Mouse (Mus musculus): Measurements from ENCODE around the gene Otulin.

Otulin gene

DNA sequence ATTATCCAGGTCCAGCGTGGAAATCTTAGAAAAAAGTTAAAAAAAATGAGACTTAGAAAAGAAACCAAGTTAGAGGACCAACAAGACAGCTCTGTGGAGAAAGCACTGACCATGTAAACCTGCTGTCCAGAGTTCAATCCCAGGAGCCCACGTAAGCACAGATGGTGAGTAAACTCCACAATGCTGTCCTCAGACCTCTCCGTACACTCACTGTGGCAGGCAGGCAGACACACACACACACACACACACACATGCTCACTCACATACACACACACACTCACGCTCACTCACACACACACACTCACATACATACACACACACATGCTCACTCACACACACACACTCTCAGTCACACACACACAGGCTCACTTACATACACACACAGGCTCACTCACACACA, 17.2 kb downstream of the Otulin start:
- DNase-seq (ENCODE audit: low read depth), result no peak

DNA sequence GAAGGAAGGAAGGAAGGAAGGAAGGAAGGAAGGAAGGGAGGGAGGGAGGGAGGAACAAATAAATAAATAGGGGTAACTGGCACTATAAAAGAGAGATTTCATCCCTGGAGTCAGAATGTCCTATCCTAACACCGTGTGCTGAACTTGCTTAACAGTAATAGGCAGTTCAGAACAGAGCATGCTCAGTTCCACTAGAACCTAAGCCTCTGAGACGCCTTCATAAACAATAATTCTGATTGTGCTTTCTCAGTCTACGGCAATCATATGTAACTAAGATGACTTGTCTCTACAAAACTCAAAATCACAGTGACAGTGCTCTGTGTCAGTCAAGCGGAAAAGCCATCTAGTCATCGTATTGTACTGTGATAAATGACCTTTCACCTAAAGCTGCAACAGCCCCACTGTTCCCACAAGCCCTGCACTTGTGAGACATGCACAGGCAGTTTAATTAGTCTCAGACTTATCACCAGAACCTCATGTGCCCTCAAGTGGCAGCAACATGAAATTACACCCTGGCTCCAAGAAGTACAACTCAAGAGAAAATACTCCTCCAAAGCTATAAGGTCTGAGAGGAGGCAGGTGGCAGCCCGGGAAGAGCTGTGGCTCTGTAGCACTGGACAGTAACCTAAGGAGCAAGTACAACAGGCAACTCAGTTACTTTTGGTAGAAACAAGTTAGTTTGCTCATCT, 17.8 kb downstream of the Otulin start:
- peak; percentile 39 for DNase-seq (ENCODE audit: low read depth)

DNA sequence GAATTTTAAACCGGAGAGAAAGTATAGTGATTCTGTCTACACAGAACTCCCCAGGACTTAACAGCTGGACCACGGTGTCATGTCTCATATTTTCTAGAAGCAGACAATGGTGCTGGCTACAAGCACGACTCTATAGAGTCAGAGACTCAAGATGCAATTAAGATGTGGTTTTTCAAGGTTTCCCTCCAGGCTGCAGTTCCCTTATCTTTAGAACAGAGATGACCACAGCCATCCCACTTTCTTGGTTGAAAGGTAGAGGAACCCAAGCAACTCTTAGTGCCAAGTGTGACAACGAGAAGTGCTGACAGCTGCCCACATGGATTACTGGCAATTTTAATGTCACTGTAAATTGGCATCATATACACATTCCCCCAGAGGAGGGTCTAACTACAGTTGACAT, 20.9 kb downstream of the Otulin start:
- no peak for DNase-seq (ENCODE audit: low read depth)

DNA sequence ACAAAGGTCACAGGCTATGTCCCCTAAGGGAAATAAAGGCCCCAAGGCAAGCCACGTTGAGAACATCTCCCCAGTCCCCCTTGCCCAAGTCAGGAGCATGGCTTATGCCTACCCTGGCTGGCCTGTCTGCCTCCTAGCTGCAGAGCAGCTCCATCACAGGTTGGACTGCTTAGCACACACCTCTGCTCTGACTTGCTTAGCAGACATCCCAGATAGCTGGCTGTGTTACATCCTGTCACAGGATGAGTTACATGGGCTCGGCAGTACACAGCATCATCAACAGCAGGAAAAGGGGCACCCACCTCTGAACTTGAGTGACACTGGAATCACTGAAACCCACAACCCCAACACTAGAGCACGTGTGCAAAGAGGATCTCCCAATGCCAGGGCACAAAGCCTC, 25.2 kb downstream of the Otulin start:
- no peak for DNase-seq (ENCODE audit: low read depth)

DNA sequence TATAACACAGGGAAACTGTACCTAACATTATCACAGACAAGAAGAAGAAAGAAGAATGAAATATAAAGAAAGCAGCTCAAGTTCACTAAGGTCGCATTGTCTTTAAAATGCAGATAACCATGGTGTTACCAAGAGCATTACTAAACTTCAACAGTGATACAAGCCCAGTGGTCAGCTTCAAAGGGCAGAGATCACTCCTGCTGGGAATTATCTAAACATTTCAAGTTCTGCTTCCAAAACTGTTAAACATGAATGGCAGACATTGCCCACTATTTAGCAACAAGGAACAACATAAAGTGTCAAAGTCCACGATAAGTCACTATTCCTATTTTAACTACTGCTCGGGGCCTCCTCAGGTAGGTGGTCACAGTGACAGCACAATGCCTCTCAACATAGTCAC, 25.9 kb downstream of the Otulin start:
- no peak for DNase-seq (ENCODE audit: low read depth)

DNA sequence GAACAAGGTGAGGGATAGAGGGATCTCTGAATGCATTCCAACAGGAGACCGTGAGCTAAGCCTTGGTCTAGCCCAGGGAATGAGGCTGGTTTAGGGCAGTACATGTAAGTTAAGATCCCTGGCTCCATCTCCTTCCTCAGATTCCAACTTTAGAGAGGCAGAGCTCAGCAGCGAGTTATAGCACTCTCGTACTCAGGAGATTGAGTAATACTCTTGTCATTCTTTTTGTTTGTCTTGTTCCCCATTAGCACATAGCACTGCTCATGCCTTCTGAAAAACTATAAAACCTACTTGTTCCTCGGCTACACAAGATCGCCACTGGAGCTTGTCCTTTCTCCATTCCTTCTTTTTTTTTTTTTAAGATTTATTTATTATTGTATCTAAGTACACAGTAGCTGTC, 30.0 kb downstream of the Otulin start:
- no peak for DNase-seq (ENCODE audit: low read depth)

DNA sequence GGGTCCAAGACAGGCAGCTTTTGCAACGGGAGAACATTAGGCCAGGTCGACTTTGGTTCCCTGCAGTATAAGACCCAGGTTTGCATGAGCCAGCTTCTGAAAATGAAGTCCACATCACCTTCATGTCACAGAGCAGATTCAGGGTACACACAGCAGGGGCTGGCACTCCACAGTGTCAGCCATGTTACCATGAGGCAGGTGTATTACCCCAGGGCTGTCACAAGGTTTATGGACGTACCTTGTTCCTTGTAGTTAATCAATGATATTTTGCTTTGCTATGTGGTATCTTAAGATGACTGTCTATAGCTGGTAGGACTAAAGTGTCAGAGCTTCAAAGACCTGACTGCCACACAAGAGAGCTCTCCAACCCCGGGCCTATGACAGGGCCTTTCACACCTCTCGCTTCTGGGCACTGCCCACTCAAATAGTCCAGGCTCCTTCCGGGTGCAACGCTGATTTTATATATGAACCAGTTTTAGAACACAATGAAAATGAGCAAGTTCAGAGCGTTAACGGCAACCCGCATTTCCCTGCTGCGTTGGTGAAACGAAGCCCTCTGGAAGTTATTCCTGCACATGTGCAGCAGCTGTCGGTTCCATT, 31.6 kb downstream of the Otulin start:
- DNase-seq (ENCODE audit: low read depth), result no peak

DNA sequence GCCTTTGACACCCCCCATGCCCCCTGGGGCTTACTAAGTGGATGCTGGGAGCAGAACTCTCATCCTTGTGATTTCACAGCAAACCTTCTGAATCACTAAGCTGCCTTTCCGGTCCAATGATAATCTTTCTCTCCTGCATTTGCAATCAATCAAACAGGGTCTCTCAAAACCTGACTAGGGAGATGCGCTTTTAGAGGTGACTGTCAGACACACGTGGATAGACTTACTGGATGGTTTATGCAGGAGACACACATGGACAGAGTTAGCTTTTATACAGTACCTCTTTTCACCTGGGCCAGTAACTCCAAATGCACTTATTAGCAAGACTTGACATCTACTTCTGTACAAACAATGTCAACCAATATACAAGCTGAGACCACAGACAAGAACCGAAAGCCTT, 33.0 kb downstream of the Otulin start:
- no peak for DNase-seq (ENCODE audit: low read depth)

DNA sequence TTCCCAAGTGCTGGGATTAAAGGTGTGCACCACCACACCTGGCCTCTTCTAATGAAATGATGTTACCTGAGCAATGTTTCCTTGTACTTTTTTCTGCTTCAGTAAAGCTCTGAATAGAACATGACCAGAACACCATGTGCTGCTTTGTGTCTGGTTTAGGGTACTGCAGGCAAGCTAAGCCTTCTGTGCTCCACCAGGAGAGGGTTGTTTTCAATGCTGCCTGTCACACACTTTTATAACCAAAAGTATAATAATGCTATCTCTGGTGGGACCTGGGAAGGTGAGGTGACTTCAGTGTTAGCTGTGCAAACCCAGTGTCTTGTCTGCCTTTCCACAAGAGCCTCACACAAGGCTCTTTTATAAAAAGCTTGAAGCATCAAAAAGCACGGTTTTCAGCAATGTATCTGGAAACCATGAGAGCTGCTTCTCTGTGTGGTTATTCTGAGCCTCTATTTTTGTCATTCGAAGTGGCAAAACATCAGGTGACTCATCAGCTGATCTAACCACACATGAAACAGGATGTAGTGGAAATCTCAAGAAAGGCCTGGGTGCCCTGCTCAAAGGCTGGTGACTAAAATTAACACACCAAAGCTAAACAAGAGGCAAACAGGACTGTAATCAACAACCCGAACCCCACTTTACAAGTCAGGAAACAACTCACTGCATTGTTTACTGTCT, 33.9 kb downstream of the Otulin start:
- peak; percentile 46 for DNase-seq (ENCODE audit: low read depth)

DNA sequence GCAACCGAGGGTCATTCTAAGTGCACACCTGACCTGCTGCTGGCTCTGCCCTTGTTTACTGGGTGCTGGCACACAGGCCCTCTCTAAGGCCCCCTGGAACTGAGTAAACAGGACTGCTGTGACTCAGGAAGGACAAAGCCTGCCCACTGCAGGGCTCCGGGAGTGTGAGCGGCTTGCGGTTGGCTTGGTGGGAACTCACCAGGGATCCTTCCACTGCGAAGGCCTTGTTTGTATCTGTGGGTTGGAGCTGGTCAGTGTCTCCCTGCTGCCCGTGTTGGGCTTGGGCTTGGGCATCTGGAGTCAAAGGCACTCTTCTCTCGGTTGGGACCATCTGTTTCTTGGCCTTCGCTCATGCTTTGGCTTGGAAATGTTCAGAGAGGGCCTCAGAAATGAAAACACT, 34.9 kb downstream of the Otulin start:
- DNase-seq (ENCODE audit: low read depth), result no peak

DNA sequence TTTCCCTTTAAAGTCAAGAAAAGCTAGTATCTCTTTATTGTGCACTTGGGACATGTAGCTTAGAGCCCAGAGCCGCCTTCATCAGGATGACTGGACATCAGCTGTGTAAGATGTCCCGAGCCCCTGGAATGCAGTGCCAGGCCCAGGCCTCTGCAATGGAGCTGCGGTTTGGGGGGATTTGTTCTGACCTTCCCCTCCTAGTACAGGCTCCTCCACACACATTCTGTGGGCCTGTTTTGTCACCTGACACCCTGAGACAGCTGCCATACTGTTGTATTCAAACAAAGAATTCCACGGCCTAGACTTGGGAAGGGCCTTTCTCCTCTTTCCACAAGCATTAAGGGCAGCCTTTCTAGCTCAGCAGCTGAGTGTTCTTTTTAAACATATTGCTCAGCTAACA, 35.5 kb downstream of the Otulin start:
- DNase-seq (ENCODE audit: low read depth), result no peak

DNA sequence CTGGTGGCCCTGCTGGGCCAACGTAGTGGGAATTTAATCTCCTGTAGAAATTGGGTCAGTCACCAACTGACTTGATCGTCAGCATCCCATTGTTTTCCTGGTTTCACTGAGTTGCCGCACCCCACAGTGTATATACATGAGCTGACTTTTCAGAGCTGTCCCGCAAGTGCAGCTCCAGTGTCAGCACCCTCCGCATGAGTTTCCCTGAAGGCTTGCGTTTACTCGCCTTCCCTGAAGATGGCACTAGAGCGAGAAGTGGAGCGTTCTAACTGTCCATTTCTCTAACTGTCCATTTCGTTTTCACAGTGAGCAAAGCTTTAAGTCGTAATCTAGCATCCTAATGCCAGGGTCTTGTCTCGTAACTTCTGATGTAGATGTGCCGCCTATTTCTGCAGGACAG, 36.8 kb downstream of the Otulin start:
- no peak for DNase-seq (ENCODE audit: low read depth)

DNA sequence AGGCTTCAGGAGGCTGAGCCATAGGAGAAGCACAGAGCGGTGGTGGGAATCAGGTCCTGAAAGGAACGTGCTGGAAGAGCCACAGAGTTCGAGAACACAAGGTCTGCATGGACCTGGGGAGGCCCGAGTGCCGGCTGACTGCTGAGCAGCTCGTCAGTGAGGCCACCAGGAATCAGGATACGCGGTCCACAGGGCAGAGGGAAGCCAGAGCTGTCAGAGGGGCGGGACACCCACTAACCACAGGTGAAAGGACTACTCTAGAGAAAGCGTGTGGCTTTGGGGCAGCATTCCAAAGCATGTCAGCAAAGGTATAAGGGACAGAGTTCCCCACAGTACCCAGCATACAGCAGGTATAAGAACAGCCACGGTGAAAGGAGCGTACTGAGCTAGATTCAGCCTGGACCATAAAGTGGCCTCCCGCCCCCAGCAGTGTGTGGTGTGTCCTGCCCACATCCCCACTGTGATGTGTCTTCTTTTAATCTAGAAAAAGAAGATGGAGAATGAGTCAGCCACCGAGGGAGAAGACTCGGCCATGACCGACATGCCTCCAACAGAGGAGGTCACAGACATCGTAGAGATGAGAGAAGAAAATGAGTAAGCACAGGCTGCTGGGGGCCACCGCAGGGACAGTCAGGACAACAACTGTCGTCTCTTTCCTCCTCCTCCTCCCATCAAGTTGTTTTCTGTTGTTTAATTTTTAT, 37.7 kb downstream of the Otulin start:
- no peak for DNase-seq (ENCODE audit: low read depth)

DNA sequence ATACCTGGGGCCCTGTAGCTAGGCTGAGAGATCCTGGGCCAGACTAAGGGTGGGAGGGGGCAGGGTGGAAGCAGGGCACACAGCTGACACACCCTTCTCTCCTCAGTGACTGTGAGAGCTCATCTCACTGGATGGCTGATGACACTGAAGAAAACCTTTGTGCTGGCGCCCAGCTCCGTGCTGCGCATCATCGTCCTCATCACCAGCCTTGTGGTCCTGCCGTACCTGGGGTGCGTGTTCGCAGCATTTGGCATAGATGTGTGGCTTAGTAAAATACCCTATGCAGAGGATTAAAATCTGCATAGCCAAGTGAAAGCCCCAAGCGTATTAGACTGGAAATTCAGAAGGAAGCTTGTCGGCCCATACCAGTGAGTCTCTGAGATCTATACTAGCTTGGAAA, 39.7 kb downstream of the Otulin start:
- DNase-seq (ENCODE audit: low read depth), result no peak

DNA sequence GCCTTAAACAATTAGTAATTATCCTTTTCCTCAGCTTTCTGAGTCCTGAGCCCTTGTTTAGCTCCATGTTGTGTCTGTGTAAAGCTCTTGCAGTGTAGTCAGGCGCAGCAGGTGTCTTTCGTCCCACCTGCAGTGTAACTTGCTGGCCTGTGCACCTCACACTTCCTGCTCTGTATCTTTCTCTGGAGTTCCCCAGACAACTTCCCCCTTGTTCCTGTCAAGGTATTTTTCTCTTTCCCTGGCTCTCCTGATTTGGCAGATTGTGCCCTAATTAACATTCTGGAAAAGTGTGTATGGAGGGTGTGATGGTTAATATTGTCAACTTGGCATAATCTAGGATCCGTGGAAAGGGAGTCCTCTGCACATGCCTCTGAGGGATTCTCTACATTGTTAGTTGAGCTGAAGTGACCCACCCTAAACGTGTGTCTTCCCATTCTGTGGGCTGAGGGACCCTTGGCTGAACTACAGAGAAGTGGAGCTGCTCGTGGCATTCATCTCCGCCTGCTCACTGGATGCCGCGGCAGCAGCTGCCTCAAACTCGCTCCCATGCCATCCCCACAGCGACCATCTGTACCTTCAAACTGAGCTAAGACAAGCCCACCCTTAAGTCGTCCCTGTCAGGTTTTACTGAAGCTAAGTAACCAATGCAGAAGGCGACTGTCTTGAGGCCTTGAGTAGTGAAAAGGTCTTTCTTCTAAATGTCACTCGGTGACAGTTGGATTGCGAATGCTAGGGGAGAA, 42.2 kb downstream of the Otulin start:
- no peak for DNase-seq (ENCODE audit: low read depth)

DNA sequence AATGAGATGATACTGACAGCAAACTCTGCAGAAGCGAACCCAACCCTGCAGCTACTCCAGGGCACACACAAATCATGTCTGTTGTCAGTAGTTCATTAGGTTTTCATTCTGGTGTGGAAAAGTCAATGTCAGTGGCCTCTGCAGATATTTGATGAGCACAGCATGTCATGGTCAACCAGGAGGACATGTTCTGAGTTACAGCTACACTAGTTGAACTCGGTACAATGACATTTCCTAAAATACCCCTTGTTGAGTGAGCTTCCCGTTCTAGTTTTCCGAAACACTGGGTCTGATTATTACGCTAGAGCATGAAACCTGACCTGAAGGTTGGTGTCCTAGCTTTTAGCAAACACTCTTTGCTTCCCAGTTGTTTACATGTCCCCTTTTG, 44.4 kb downstream of the Otulin start:
- no peak for DNase-seq (ENCODE audit: low read depth)

DNA sequence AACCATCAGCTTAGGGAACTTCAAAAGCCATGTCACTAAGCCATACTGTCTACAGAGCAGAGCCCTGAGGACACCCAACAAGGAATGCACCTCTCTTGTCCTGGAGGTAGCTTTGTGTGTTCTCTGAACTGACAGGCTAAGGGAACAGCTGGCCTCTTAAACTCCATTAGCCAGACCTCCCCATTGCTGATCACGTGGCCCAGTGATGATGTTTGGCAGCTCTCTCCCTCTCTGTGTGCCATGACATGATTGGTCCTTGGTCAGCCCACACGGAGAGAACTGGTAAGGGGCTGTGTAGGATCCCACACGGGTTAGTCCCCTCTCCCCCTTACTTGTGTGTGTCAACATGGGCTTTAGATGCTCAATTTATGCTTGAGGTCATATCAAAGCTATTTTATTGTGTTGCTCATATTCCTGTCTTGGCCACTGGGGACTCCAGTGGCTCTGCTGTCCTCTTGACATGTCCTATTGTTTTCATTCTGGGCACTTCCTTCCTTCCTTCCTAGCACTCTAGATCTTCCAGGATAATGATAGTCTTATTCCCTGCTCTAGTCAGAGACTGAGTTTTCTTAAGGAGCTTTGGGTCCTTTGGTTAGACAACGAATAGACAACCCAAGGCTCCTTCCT, 44.9 kb downstream of the Otulin start:
- no peak for DNase-seq (ENCODE audit: low read depth)

DNA sequence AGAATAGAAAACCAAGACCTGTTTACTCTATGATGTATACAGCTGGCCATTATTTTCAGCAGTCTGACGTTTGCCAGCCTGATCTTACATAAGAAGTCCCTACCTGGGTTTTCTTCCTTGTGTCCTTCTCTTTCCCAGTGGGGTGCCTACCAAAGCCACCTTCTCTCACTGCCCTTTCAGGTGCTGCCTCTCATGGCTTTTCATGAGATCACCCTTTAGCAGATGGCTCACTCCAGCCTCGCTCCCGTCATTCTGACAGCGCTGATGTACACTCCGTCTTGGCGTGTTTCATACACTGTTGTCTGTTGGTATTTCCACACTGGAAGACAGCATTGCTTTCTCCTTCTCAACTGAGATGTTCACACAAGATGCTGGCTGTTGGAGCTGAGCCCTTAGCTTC, 46.9 kb downstream of the Otulin start:
- no peak for DNase-seq (ENCODE audit: low read depth)

DNA sequence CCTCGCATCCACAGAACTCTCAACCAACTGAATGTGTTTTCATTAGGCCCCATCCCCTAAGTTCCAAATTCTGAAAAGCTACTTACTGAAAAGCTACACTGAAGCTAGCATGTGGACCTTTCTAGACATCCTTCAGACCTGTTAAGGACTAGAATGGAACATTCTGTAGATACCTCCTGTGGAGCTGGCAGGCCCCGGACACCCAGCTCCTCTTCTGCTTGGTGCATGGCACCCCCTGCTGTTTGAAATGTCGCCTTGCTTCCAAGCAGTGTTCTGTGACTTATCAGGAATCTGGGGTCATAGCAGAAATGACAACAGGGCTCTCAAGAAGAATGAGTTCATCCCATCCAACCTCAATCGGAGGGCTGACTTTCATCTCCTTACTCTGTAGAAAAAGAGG, 47.5 kb downstream of the Otulin start:
- no peak for DNase-seq (ENCODE audit: low read depth)

DNA sequence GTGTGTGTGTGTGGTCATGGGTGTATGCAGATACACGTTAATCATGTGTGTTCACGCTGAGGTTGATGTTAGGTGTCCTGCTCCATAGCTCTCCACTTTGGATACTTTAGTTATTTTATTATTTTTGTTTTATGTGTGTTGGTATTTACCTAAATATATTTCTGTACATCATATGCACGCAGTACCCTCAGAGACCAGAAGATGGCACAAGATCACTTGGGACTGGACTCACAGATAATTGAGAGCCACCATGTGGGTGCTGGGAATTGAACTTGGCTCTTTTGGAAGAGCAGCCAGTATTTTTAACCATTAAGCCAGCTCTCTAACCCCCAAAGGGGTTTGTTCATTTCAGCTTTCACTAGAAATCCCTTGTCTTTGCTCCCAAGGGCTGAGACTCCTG, 48.1 kb downstream of the Otulin start:
- no peak for DNase-seq (ENCODE audit: low read depth)

DNA sequence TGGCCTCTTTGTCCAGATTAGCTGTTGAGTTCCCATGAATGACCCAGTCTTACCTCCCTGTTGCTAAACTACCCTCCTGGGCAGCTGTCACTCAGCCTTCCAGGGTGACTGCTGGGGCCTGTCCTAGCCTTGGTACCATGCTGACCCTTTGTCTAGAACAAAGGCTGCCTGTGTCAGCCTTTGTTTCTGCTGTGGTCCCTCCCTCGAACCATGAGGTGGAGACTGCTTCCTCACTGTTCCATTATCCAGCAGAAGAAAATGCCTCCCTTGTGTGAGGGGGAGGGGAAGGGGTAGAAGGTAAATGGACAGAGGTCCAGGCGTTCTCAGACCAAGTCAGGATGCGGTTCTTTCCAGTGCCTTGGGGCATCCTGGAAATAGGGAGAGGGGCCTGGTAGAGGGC, 48.9 kb downstream of the Otulin start:
- DNase-seq (ENCODE audit: low read depth), result no peak

DNA sequence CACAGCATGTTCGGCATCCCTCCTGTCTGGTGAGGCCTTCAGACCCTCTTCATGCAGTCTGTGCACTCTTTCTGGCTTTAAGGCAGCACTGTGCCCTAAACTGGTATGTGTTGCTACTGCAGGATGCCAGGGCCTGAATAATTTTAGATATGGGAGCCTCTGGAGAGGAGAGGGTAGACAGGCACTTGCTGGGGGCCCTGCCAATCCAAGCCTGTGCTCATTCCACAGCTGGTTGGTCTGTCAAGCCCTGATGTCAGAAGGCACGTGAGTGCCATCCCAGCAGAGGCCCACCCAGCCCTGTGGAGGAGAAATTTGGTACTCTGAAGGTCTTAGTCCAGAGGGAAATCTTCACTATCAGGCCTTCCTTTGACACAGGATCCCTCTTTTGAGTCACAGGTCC, 49.7 kb downstream of the Otulin start:
- no peak for DNase-seq (ENCODE audit: low read depth)
